Mouse (Mus musculus) lung, postnatal 25 days (tissue): Measurements from ENCODE around the gene Dnah17.

Source experiments
- DNase-seq: peaks from one replicate; pipeline ENCODE4 v3.0.0; 2022; ENCODE audit warnings: low spot score

Gene Dnah17

GRCm38 (mm10) chr11:118130534-118130933 lies at the start of gene Dnah17:
TSS of gene Dnah17 (minus strand) at chr11:118130634.
- no peak for DNase-seq

GRCm38 (mm10) chr11:118180199-118180598 lies 49.8 kb upstream of the Dnah17 start:
- DNase-seq, result no peak

GRCm38 (mm10) chr11:118178236-118178635 lies 47.8 kb upstream of the Dnah17 start:
- DNase-seq, result no peak

- no peak for DNase-seq
Observed at GRCm38 (mm10) chr11:118174752-118175151, 44.3 kb upstream of the Dnah17 start.

GRCm38 (mm10) chr11:118172768-118173167 lies 42.3 kb upstream of the Dnah17 start:
- no peak for DNase-seq

GRCm38 (mm10) chr11:118170333-118170732 lies 39.9 kb upstream of the Dnah17 start:
- DNase-seq, result no peak

- no peak for DNase-seq
Observed at GRCm38 (mm10) chr11:118168714-118169113, 38.3 kb upstream of the Dnah17 start.

- no peak for DNase-seq
Observed at GRCm38 (mm10) chr11:118166626-118167025, 36.2 kb upstream of the Dnah17 start.

- DNase-seq, result no peak
Observed at GRCm38 (mm10) chr11:118165681-118166080, 35.2 kb upstream of the Dnah17 start.

GRCm38 (mm10) chr11:118164566-118164965 lies 34.1 kb upstream of the Dnah17 start:
- no peak for DNase-seq

- DNase-seq, result peak; percentile 18
Observed at GRCm38 (mm10) chr11:118162245-118162644, 31.8 kb upstream of the Dnah17 start.

- DNase-seq, result no peak
Observed at GRCm38 (mm10) chr11:118161240-118161639, 30.8 kb upstream of the Dnah17 start.

- DNase-seq, result no peak
Observed at GRCm38 (mm10) chr11:118160763-118161162, 30.3 kb upstream of the Dnah17 start.

GRCm38 (mm10) chr11:118158753-118159152 lies 28.3 kb upstream of the Dnah17 start:
- DNase-seq, result no peak

- no peak for DNase-seq
Observed at GRCm38 (mm10) chr11:118156480-118157060, 26.1 kb upstream of the Dnah17 start.

- DNase-seq, result no peak
Observed at GRCm38 (mm10) chr11:118152964-118153363, 22.5 kb upstream of the Dnah17 start.

- no peak for DNase-seq
Observed at GRCm38 (mm10) chr11:118151423-118152180, 21.2 kb upstream of the Dnah17 start.

GRCm38 (mm10) chr11:118150115-118150701 lies 19.8 kb upstream of the Dnah17 start:
- DNase-seq, result no peak

- DNase-seq, result peak; percentile 24
Observed at GRCm38 (mm10) chr11:118147877-118148637, 17.6 kb upstream of the Dnah17 start.

GRCm38 (mm10) chr11:118146446-118146845 lies 16.0 kb upstream of the Dnah17 start:
- no peak for DNase-seq

GRCm38 (mm10) chr11:118145771-118146351 lies 15.4 kb upstream of the Dnah17 start:
- DNase-seq, result peak; percentile 90

GRCm38 (mm10) chr11:118145092-118145491 lies 14.7 kb upstream of the Dnah17 start:
- no peak for DNase-seq
